Mouse (Mus musculus): Measurements from ENCODE around the gene Pik3cg.

The Pik3cg gene

GRCm38 (mm10) chr12:32143782-32144181, 64.7 kb downstream of the Pik3cg start:
- DNase-seq (ENCODE audit: low spot score in 2 of 2) = no peak

GRCm38 (mm10) chr12:32143151-32143550, 65.3 kb downstream of the Pik3cg start:
- no peak for DNase-seq (ENCODE audit: low spot score in 2 of 2)

- DNase-seq (ENCODE audit: low spot score in 2 of 2) = no peak
Observed at GRCm38 (mm10) chr12:32141766-32142165, 66.7 kb downstream of the Pik3cg start.

GRCm38 (mm10) chr12:32138831-32139230, 69.6 kb downstream of the Pik3cg start:
- DNase-seq (ENCODE audit: low spot score in 2 of 2) = no peak

GRCm38 (mm10) chr12:32138362-32138761, 70.1 kb downstream of the Pik3cg start:
- DNase-seq (ENCODE audit: low spot score in 2 of 2) = no peak

GRCm38 (mm10) chr12:32137542-32137941, 70.9 kb downstream of the Pik3cg start:
- no peak for DNase-seq (ENCODE audit: low spot score in 2 of 2)

GRCm38 (mm10) chr12:32127599-32128507, 80.6 kb downstream of the Pik3cg start:
- no peak for DNase-seq (ENCODE audit: low spot score in 2 of 2)

GRCm38 (mm10) chr12:32127158-32127557, 81.3 kb downstream of the Pik3cg start:
- DNase-seq (ENCODE audit: low spot score in 2 of 2) = no peak

GRCm38 (mm10) chr12:32124456-32124855, 84.0 kb downstream of the Pik3cg start:
- DNase-seq (ENCODE audit: low spot score in 2 of 2) = no peak

- DNase-seq (ENCODE audit: low spot score in 2 of 2) = no peak
Observed at GRCm38 (mm10) chr12:32124030-32124429, 84.4 kb downstream of the Pik3cg start.

- DNase-seq (ENCODE audit: low spot score in 2 of 2) = peak; percentile 25 to 34
Observed at GRCm38 (mm10) chr12:32123559-32123958, 84.9 kb downstream of the Pik3cg start.
